8 mouse cellular contexts compared by ENCODE assay signal in the genomic region with DNA sequence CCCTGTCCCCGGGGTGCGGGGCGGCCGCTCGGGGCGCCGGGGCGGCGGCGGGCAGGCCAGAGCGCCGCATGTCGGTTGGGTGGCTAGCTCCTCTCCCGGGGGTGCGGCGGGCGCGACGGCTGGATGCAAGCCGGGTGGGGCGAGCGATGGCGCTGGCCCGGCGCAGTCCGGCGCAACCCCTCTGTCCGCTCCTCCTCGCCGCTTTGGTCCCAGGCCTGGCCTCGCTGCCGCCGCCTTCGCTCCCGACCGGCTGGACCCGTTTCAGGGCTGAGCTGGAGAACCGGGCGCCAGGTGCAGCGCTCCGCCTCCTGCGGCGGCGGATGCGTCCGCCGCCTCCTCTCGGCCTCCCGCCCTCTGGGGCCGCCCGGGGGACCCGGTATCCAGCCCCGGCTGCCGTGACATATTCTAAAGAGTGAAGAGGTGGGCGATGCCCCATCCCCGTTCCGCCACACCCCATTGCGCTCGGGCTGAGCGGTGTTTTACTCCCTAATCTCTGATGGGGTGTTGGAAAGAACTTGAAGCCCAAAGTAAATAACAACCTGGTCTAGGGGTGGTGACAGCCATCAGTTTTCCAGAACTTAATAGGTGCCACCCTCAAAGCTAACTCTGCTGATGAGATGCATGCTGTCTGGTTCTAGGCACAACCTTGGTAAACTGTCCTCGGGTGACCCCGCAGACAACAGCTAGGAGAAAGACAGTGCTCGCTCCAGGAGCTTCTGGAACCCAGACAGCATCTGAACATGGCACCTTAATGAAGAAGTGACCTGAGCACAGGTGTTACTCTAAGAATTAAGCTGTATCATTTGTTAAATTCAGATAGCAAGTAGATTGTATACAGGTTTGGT. TPM values are rescaled to one million over a fixed set of nuclear protein-coding genes. Genes with fewer than 3 reads are reported as not detected.
DNase-seq lines count a peak whose midpoint lies in the region; ATAC-seq lines count a peak whose summit lies in the region.

A gene (minus strand): TSS at position 407 of the 845 bp plus-strand sequence.

- 2% methylated on average over 46 of the region's 63 CpGs for WGBS in intestine, embryonic 16.5 days
- WGBS in limb, embryonic 10.5 days, result 1% methylated on average over 60 of the region's 63 CpGs
- WGBS in midbrain, embryonic 10.5 days, result 2% methylated on average over 55 of the region's 63 CpGs

- H3K27ac ChIP-seq in intestine, embryonic 16.5 days (ENCODE audit: low read length), result peak within 1 kb of the TSS; percentile 66
- H3K27ac ChIP-seq in limb, embryonic 10.5 days, result peak within 1 kb of the TSS; percentile 80
- peak within 1 kb of the TSS; percentile 90 for H3K27ac ChIP-seq in midbrain, embryonic 10.5 days (replicated peaks)

- H3K4me1 ChIP-seq in intestine, embryonic 16.5 days (ENCODE audit: control insufficient read depth, insufficient read depth, low read length), result peaks cover 6% of the 10 kb centered on the region; the same call in 1 of the 2 replicates
- H3K4me1 ChIP-seq in limb, embryonic 10.5 days, result peaks cover 14% of the 10 kb centered on the region
- H3K4me1 ChIP-seq in midbrain, embryonic 10.5 days, result peaks cover 12% of the 10 kb centered on the region

- H3K9me3 ChIP-seq in intestine, embryonic 16.5 days (ENCODE audit: control insufficient read depth, low read length), result no peaks in the 10 kb centered on the region
- no peaks in the 10 kb centered on the region for H3K9me3 ChIP-seq in limb, embryonic 10.5 days (replicated peaks)
- no peaks in the 10 kb centered on the region for H3K9me3 ChIP-seq in midbrain, embryonic 10.5 days (replicated peaks)

- 0 out of 2 replicates have a peak, but pooled peaks have one; percentile 4 for ATAC-seq in granulocyte monocyte progenitor cell, adult 5-6 weeks (replicated peaks; ENCODE audit: poor library complexity, severe bottlenecking)
- ATAC-seq in intestine, embryonic 16.5 days, result peak; percentile 77

- H3K4me2 ChIP-seq in intestine, embryonic 16.5 days (ENCODE audit: low read depth, low read length), result peak within 1 kb of the TSS; percentile 92

- no peaks in the 10 kb centered on the region for H3K36me3 ChIP-seq in intestine, embryonic 16.5 days (ENCODE audit: control insufficient read depth, insufficient read depth, low read length)
- H3K36me3 ChIP-seq in limb, embryonic 10.5 days, result no peaks in the 10 kb centered on the region
- H3K36me3 ChIP-seq in midbrain, embryonic 10.5 days, result no peaks in the 10 kb centered on the region

- peak within 1 kb of the TSS; percentile 83 for H3K9ac ChIP-seq in intestine, embryonic 16.5 days (ENCODE audit: low read depth, low read length)

- peak; percentile 79 for DNase-seq in adrenal gland, adult 2 months
- peak; percentile 45 for DNase-seq in embryo, embryonic 10.5 days (ENCODE audit: low spot score)
- DNase-seq in limb, embryonic 10.5 days (ENCODE audit: low spot score), result peak; percentile 63
- peak; percentile 58 for DNase-seq in midbrain, embryonic 10.5 days (ENCODE audit: low spot score)
- DNase-seq in right cerebral cortex, postnatal 36 days (ENCODE audit: low spot score in 2 of 2), result peak; percentile 30 to 32
- no peak for DNase-seq in adipocyte (ENCODE audit: low spot score)

- H3K4me3 ChIP-seq in intestine, embryonic 16.5 days (ENCODE audit: low read length), result peak within 1 kb of the TSS; percentile 81
- peak within 1 kb of the TSS; percentile 88 for H3K4me3 ChIP-seq in limb, embryonic 10.5 days
- H3K4me3 ChIP-seq in midbrain, embryonic 10.5 days, result peak within 1 kb of the TSS; percentile 95

- no peaks in the 10 kb centered on the region for H3K27me3 ChIP-seq in intestine, embryonic 16.5 days (replicated peaks; ENCODE audit: control insufficient read depth, insufficient read depth, low read length)
- peaks cover 61% of the 10 kb centered on the region for H3K27me3 ChIP-seq in limb, embryonic 10.5 days (ENCODE audit: low read depth, poor library complexity, severe bottlenecking)
- H3K27me3 ChIP-seq in midbrain, embryonic 10.5 days (ENCODE audit: low read depth, poor library complexity, severe bottlenecking), result peaks cover 36% of the 10 kb centered on the region

RNA-seq across cellular contexts. Expression of the gene that starts here (rescaled TPM):
- total RNA-seq in adrenal gland, adult 2 months (2021), result 10 to 100 TPM; 15.2 to 22.5 TPM
- polyA plus RNA-seq in adrenal gland, adult 2 months (2012; rRNA removed), result 7.9 and 8.5 TPM in 2 replicates
- total RNA-seq in granulocyte monocyte progenitor cell, adult 5-6 weeks (2014; fragmentation: Nextera tagmentation), result 1.4 and 5.3 TPM in 2 replicates
- 3.6 and 3.9 TPM in 2 replicates for total RNA-seq in granulocyte monocyte progenitor cell, adult 5-6 weeks (2017)
- 3.6 and 3.9 TPM in 2 replicates for polyA plus RNA-seq in intestine, embryonic 16.5 days (2015; fragmentation: Nextera tagmentation; extraction: Ambion mirVana)
- 0.45 and 0.73 TPM in 2 replicates for polyA plus RNA-seq in limb, embryonic 10.5 days (2016; fragmentation: Nextera tagmentation; extraction: Ambion mirVana)
- polyA plus RNA-seq in midbrain, embryonic 10.5 days (2016; fragmentation: Nextera tagmentation; extraction: Ambion mirVana), result 1.2 and 2.9 TPM in 2 replicates

Comparison
In these comparisons a context has a peak if more than half of its experiments do, and no peak if none do; other contexts are left out.
1. Peak in DNase-seq, H3K4me3 ChIP-seq and H3K27ac ChIP-seq in limb, embryonic 10.5 days; RNA of the gene not detected or under 1 TPM.